Mouse (Mus musculus): Measurements from ENCODE around the gene Pjvk. TPM values are rescaled to one million over a fixed set of nuclear protein-coding genes. Genes with fewer than 3 reads are reported as not detected.

The Pjvk gene
- polyA plus RNA-seq (2015; fragmentation: Nextera tagmentation; extraction: Ambion mirVana), result 0.23 and 0.63 TPM in 2 replicates

- Histone ChIP-seq H3K9me3 (ENCODE audit: control insufficient read depth, low read length) (no peaks in the 10 kb centered on the region), H3K9ac (ENCODE audit: low read length) (peak within 1 kb of the TSS; percentile 93), H3K27ac (ENCODE audit: low read length) (peak within 1 kb of the TSS; percentile 94), H3K27me3 (ENCODE audit: control insufficient read depth, insufficient read depth, low read depth, low read length) (no peaks in the 10 kb centered on the region), H3K36me3 (ENCODE audit: control insufficient read depth, insufficient read depth, low read length) (peaks cover 1% of the 10 kb centered on the region), H3K4me3 (ENCODE audit: low read length) (peak within 1 kb of the TSS; percentile 86), H3K4me2 (ENCODE audit: low read depth, low read length) (peak within 1 kb of the TSS; percentile 90), H3K4me1 (replicated peaks; ENCODE audit: control insufficient read depth, insufficient read depth, low read length) (peaks cover 12% of the 10 kb centered on the region; the same call in 1 of the 2 replicates)
- peak; percentile 99 for ATAC-seq (ENCODE audit: low read depth)
- WGBS, result under 1% methylated on average over 32 of the region's 42 CpGs
These were observed at the start of gene Pjvk, which contains the start of gene Prkra for GRCm38 (mm10) chr2:76647883-76648570. Pjvk (plus strand) TSS chr2:76648476. Prkra (minus strand) TSS chr2:76648015.

- H3K4me2 ChIP-seq (ENCODE audit: low read depth, low read length), result no peak overlapping the region
- no peaks in the 10 kb centered on the region for H3K9me3 ChIP-seq (ENCODE audit: control insufficient read depth, low read length)
- H3K36me3 ChIP-seq (ENCODE audit: control insufficient read depth, insufficient read depth, low read length), result 0 out of 2 replicates have a peak, but pooled peaks cover 4% of the 10 kb centered on the region
- H3K27me3 ChIP-seq (ENCODE audit: control insufficient read depth, insufficient read depth, low read depth, low read length), result no peaks in the 10 kb centered on the region
- H3K4me1 ChIP-seq (replicated peaks; ENCODE audit: control insufficient read depth, insufficient read depth, low read length), result no peaks in the 10 kb centered on the region
- no peak overlapping the region for H3K9ac ChIP-seq (ENCODE audit: low read length)
- H3K27ac ChIP-seq (ENCODE audit: low read length), result no peak overlapping the region
- ATAC-seq (ENCODE audit: low read depth), result no peak
- no peak overlapping the region for H3K4me3 ChIP-seq (ENCODE audit: low read length)
- WGBS, result 71% methylated on average over 5 of the region's 5 CpGs
These were observed 49.1 kb upstream of the Pjvk start for GRCm38 (mm10) chr2:76599214-76599613.

- Histone ChIP-seq H3K9me3 (ENCODE audit: control insufficient read depth, low read length) (no peaks in the 10 kb centered on the region), H3K36me3 (ENCODE audit: control insufficient read depth, insufficient read depth, low read length) (no peaks in the 10 kb centered on the region)
- ATAC-seq (ENCODE audit: low read depth), result no peak
These were observed 46.0 kb upstream of the Pjvk start for GRCm38 (mm10) chr2:76602256-76602655.

GRCm38 (mm10) chr2:76606704-76607103, 41.6 kb upstream of the Pjvk start:
- 76% methylated on average over 3 of the region's 3 CpGs for whole genome bisulfite sequencing
- ATAC-seq (ENCODE audit: low read depth), result no peak
- H3K9me3 ChIP-seq (ENCODE audit: control insufficient read depth, low read length), result no peaks in the 10 kb centered on the region

More at GRCm38 (mm10) chr2:76602256-76602655, 46.0 kb upstream of the Pjvk start:
- Histone ChIP-seq H3K4me1 (replicated peaks; ENCODE audit: control insufficient read depth, insufficient read depth, low read length) (no peaks in the 10 kb centered on the region), H3K27me3 (ENCODE audit: control insufficient read depth, insufficient read depth, low read depth, low read length) (no peaks in the 10 kb centered on the region), H3K27ac (ENCODE audit: low read length) (no peak overlapping the region), H3K4me2 (ENCODE audit: low read depth, low read length) (no peak overlapping the region), H3K9ac (ENCODE audit: low read length) (no peak overlapping the region), H3K4me3 (ENCODE audit: low read length) (no peak overlapping the region)
- 94% methylated on average over 1 of the region's 1 CpGs for WGBS

GRCm38 (mm10) chr2:76610326-76611104, 37.8 kb upstream of the Pjvk start:
- Histone ChIP-seq H3K27ac (ENCODE audit: low read length) (no peak overlapping the region), H3K36me3 (ENCODE audit: control insufficient read depth, insufficient read depth, low read length) (no peaks in the 10 kb centered on the region), H3K4me2 (ENCODE audit: low read depth, low read length) (no peak overlapping the region), H3K9ac (ENCODE audit: low read length) (no peak overlapping the region), H3K4me3 (ENCODE audit: low read length) (no peak overlapping the region), H3K27me3 (ENCODE audit: control insufficient read depth, insufficient read depth, low read depth, low read length) (no peaks in the 10 kb centered on the region), H3K4me1 (replicated peaks; ENCODE audit: control insufficient read depth, insufficient read depth, low read length) (0 out of 2 replicates have a peak, but pooled peaks cover 4% of the 10 kb centered on the region), H3K9me3 (ENCODE audit: control insufficient read depth, low read length) (no peaks in the 10 kb centered on the region)
- peak; percentile 71 for ATAC-seq (ENCODE audit: low read depth)
- WGBS, result 54% methylated on average over 10 of the region's 10 CpGs

More at GRCm38 (mm10) chr2:76606704-76607103, 41.6 kb upstream of the Pjvk start:
- Histone ChIP-seq H3K4me1 (replicated peaks; ENCODE audit: control insufficient read depth, insufficient read depth, low read length) (0 out of 2 replicates have a peak, but pooled peaks cover 4% of the 10 kb centered on the region), H3K9ac (ENCODE audit: low read length) (no peak overlapping the region), H3K36me3 (ENCODE audit: control insufficient read depth, insufficient read depth, low read length) (no peaks in the 10 kb centered on the region), H3K27me3 (ENCODE audit: control insufficient read depth, insufficient read depth, low read depth, low read length) (no peaks in the 10 kb centered on the region), H3K4me3 (ENCODE audit: low read length) (no peak overlapping the region), H3K4me2 (ENCODE audit: low read depth, low read length) (no peak overlapping the region), H3K27ac (ENCODE audit: low read length) (no peak overlapping the region)

GRCm38 (mm10) chr2:76611996-76612395, 36.3 kb upstream of the Pjvk start:
- H3K4me1 ChIP-seq (replicated peaks; ENCODE audit: control insufficient read depth, insufficient read depth, low read length), result 0 out of 2 replicates have a peak, but pooled peaks cover 4% of the 10 kb centered on the region
- WGBS, result 68% methylated on average over 3 of the region's 3 CpGs
- H3K36me3 ChIP-seq (ENCODE audit: control insufficient read depth, insufficient read depth, low read length), result no peaks in the 10 kb centered on the region
- no peak overlapping the region for H3K4me2 ChIP-seq (ENCODE audit: low read depth, low read length)
- H3K27ac ChIP-seq (ENCODE audit: low read length), result no peak overlapping the region
- H3K9ac ChIP-seq (ENCODE audit: low read length), result no peak overlapping the region
- no peak for ATAC-seq (ENCODE audit: low read depth)
- no peaks in the 10 kb centered on the region for H3K9me3 ChIP-seq (ENCODE audit: control insufficient read depth, low read length)
- H3K27me3 ChIP-seq (ENCODE audit: control insufficient read depth, insufficient read depth, low read depth, low read length), result no peaks in the 10 kb centered on the region
- H3K4me3 ChIP-seq (ENCODE audit: low read length), result no peak overlapping the region

GRCm38 (mm10) chr2:76618078-76618477, 30.2 kb upstream of the Pjvk start:
- Histone ChIP-seq H3K36me3 (ENCODE audit: control insufficient read depth, insufficient read depth, low read length) (no peaks in the 10 kb centered on the region), H3K9ac (ENCODE audit: low read length) (no peak overlapping the region), H3K9me3 (ENCODE audit: control insufficient read depth, low read length) (no peaks in the 10 kb centered on the region), H3K4me3 (ENCODE audit: low read length) (no peak overlapping the region), H3K4me2 (ENCODE audit: low read depth, low read length) (no peak overlapping the region), H3K27ac (ENCODE audit: low read length) (no peak overlapping the region), H3K4me1 (replicated peaks; ENCODE audit: control insufficient read depth, insufficient read depth, low read length) (no peaks in the 10 kb centered on the region), H3K27me3 (ENCODE audit: control insufficient read depth, insufficient read depth, low read depth, low read length) (no peaks in the 10 kb centered on the region)
- WGBS, result 39% methylated on average over 1 of the region's 1 CpGs
- ATAC-seq (ENCODE audit: low read depth), result no peak

- peaks cover 4% of the 10 kb centered on the region; the same call in 1 of the 2 replicates for H3K9me3 ChIP-seq (ENCODE audit: control insufficient read depth, low read length)
- no peak overlapping the region for H3K9ac ChIP-seq (ENCODE audit: low read length)
- no peak for ATAC-seq (ENCODE audit: low read depth)
- H3K4me2 ChIP-seq (ENCODE audit: low read depth, low read length), result no peak overlapping the region
- H3K4me1 ChIP-seq (replicated peaks; ENCODE audit: control insufficient read depth, insufficient read depth, low read length), result no peaks in the 10 kb centered on the region
- peaks cover 5% of the 10 kb centered on the region for H3K36me3 ChIP-seq (ENCODE audit: control insufficient read depth, insufficient read depth, low read length)
- H3K27ac ChIP-seq (ENCODE audit: low read length), result no peak overlapping the region
- no peak overlapping the region for H3K4me3 ChIP-seq (ENCODE audit: low read length)
- WGBS, result 73% methylated on average over 5 of the region's 5 CpGs
- no peaks in the 10 kb centered on the region for H3K27me3 ChIP-seq (ENCODE audit: control insufficient read depth, insufficient read depth, low read depth, low read length)
These were observed 28.1 kb upstream of the Pjvk start for GRCm38 (mm10) chr2:76620188-76620587.

- Histone ChIP-seq H3K4me1 (replicated peaks; ENCODE audit: control insufficient read depth, insufficient read depth, low read length) (no peaks in the 10 kb centered on the region), H3K27ac (ENCODE audit: low read length) (no peak overlapping the region), H3K36me3 (ENCODE audit: control insufficient read depth, insufficient read depth, low read length) (peaks cover 13% of the 10 kb centered on the region), H3K4me2 (ENCODE audit: low read depth, low read length) (no peak overlapping the region), H3K9ac (ENCODE audit: low read length) (no peak overlapping the region), H3K4me3 (ENCODE audit: low read length) (no peak overlapping the region), H3K27me3 (ENCODE audit: control insufficient read depth, insufficient read depth, low read depth, low read length) (no peaks in the 10 kb centered on the region), H3K9me3 (ENCODE audit: control insufficient read depth, low read length) (peaks cover 9% of the 10 kb centered on the region)
- WGBS, result 59% methylated on average over 1 of the region's 1 CpGs
- ATAC-seq (ENCODE audit: low read depth), result no peak
These were observed 26.6 kb upstream of the Pjvk start for GRCm38 (mm10) chr2:76621724-76622123.

Measured in lung, embryonic 16.5 days (tissue).